Mouse (Mus musculus) kidney, postnatal 10 days (tissue): Measurements from ENCODE around the gene Rcor1.

Source experiments
- DNase-seq: peaks from one replicate; pipeline ENCODE4 v3.0.0; 2021; ENCODE audit warnings: mixed read lengths

Gene Rcor1

DNA sequence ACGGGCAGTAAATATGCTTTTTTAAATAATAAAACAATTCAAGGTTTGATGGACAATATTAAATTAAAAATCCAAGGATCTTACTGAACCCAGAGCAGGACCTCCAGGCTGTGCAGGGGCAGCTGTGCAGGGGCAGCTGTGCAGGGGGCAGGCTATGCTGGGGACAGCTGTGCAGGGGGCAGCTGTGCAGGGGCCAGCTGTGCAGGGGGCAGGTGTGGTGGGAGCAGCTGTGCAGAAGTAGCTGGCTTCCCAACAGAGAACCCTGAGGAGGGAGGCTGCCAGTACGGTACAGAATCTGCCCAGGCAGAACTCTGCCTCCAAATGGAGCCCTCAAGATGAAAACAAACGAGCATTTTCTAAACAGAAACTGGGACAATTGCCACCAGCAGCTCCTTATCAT lies 96.8 kb downstream of the Rcor1 start:
- DNase-seq = no peak

DNA sequence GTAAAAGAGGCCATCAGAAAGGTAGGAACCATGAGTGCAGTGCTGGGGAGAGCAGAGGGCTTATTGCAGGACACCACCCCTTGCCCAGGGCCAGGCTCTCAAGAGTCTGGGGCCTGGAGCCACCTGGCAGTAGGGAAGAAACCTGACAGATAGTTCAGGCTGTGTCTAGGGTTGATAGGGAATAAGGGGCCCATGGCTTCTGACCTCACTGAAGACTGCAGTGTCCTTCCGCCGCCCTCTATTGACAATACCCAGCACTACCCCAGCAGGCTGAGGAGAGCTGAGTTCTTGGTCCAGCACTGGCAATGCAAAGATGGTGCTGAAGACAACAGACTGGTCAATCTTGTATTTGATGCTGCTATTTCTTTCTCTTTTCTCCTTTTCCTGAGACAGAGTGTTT lies 97.9 kb downstream of the Rcor1 start:
- DNase-seq = no peak

GRCm38 (mm10) chr12:111143005-111143508 lies 103.9 kb downstream of the Rcor1 start:
- peak; percentile 55 for DNase-seq

GRCm38 (mm10) chr12:111143509-111144063 lies 104.4 kb downstream of the Rcor1 start:
- peak; percentile 56 for DNase-seq

GRCm38 (mm10) chr12:111144598-111144997 lies 105.4 kb downstream of the Rcor1 start:
- DNase-seq = no peak

GRCm38 (mm10) chr12:111145269-111145668 lies 106.1 kb downstream of the Rcor1 start:
- peak; percentile 48 for DNase-seq

GRCm38 (mm10) chr12:111149495-111150235 lies 110.5 kb downstream of the Rcor1 start:
- DNase-seq = no peak

GRCm38 (mm10) chr12:111150236-111150596 lies 111.1 kb downstream of the Rcor1 start:
- DNase-seq = peak; percentile 56

DNA sequence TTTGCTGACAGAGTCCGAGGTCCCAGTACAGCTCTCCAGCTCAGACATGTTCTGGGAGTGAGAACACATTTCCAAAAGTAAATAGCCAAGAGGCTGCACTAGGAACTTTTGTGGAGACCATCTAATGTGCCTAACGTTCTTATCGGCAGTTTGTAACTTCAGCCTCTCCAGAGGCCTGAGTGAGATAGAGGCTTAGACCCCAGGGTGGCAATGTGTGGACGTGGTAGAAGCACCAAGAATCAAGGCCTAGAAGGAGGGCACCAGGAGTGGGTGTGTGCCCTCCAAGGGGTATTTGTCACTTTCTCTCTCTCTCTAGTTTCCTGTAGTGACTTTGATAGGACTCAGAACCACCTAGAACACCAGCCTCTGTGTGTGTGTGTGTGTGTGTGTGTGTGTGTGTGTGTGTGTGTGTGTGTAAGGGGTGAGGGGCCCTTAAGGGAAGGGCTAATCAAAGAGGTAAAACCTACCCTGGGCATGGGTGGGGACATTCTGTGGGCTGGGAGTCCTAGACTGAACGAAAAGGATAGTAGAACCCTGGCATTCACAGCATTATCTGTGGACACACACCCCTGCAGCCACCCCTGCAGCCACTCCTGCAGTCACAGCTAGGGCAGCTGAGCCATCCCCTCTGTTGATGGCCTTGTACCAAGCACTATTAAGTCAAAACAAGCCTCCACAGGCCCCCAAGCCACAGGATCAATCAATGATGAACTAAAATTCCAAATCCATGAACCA lies 112.4 kb downstream of the Rcor1 start:
- no peak for DNase-seq

DNA sequence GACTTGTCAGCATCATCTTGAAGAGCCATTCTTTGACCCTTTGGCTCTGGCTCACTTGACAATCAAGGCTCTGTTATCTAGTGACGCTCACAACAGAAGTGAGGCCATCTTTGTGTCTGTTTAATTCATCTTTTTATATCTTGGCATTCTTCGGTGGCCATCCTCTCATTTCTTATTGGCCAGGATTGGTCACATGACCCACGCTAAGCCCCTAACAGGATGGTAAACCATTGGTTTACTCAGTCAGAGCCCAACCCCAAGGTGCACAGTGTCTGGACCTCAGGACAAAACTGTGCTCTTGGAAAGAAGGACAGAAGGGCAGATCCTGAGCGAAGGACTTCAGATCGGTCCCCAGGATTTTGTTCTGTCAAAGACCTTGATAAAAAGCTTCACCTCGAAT lies 113.4 kb downstream of the Rcor1 start:
- no peak for DNase-seq

DNA sequence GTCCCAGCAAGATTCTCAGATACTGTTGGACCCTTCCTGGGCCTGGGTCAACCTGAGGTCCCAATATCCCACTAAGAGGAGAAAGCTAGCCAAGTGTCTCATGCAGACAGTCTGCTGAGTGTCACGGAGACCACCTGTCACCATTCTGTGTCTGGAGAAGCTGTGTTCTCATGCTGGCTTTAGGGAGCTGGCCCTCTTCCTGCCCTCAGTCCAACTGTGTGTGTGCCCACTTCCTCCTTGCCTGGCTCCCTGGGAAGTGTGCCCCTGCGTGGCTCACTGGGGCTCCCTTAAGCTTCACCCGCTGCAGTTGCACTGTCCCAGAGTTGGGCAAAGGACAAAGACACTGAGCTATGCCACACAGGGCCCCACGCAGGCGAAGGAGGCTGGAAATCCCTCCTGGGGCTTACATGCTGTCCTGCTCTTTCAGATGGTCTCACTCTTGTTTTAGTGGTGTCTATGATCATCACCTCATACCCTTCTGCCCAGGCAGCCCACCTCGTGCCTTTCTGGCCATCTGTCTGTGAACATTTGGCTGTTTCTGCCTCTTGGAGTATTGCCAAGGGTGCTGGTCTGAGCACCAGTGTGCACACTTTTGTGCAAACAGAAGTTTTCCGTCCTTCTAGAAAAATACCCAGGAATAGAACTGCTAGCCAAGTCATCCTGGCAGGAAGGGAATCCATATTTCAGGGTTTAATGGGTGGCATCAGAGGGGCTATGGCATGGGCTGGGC lies 114.0 kb downstream of the Rcor1 start:
- DNase-seq = no peak

DNA sequence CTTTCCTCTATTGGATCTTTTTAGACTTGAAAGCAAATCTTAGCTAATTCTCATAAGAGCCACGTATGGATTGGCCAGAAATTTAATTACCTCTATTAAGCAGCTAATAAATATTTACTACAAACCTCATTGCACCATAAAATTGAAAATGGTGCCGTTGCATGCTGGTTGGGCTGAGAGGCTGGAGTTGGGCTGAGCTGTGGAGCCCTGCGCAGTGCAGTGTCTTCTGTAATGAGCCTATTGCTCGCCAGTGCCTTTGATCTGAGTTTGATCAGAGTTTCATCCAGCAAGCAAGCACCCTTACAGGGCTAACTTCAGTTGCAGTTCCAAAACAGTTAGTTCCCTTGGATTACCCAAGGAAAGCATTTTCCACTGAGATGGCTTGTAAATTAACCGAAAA lies 114.8 kb downstream of the Rcor1 start:
- DNase-seq = no peak

DNA sequence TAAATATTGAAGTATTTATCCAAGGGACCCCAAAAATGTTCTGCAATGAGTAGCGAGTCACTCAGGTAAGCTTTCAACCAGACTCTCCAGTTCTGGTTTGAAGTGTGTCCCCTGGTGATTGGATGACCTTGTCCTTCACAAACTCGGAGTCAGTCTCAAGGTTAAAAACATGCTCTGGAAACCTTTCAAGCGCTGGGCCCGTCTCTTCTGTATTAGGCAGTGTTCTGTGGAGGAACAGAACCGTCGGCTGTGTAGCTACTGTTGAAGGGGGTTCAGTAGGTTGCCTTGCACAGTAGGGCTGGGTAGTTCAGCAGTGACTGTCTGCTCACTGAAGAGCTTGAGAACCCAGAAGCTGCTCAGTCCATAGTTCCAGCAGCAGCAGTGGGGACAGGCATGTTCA lies 115.5 kb downstream of the Rcor1 start:
- DNase-seq = no peak

GRCm38 (mm10) chr12:111155756-111156155 lies 116.6 kb downstream of the Rcor1 start:
- DNase-seq = no peak

DNA sequence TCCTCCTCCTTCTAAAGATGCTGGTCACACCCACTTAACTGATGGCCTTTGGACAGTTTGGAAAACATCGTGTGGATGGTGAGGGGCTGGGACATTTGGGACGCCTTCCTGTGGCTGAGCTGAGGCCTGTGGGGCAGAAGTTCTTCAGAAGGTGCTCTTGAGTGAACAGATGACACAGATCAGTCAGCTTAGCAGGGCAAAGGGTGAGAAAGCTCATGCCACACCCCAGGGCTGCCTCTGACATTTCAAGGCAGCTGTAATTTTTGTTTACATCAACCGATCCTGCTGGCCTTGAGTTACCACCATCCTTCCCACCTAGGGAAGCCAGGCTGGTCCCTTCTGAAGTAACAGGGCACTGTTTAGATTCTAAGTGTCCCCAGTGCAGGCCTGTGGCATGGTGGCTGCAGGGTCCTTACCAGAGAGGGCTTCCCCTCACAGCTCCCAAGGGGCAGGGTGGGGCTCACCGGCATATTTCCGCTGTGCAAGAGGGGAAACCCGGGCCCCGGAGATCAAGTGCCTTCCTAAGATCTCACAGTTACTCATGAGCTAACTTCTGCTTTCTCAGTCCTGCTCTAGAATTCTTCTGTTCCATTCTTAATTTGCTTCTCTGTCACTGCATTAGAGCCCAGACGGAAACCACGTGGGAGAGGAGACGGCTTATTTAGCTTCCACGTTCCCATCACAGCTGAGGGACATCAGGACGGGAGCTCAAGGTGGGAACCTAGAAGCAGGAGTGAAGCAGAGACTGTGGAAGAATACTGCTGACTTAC lies 120.7 kb downstream of the Rcor1 start:
- no peak for DNase-seq

- DNase-seq = no peak
These were observed 121.7 kb downstream of the Rcor1 start for GRCm38 (mm10) chr12:111160871-111161270.

- no peak for DNase-seq
These were observed 122.8 kb downstream of the Rcor1 start for GRCm38 (mm10) chr12:111161943-111162311.

GRCm38 (mm10) chr12:111162312-111163061 lies 123.3 kb downstream of the Rcor1 start:
- peak; percentile 64 for DNase-seq

DNA sequence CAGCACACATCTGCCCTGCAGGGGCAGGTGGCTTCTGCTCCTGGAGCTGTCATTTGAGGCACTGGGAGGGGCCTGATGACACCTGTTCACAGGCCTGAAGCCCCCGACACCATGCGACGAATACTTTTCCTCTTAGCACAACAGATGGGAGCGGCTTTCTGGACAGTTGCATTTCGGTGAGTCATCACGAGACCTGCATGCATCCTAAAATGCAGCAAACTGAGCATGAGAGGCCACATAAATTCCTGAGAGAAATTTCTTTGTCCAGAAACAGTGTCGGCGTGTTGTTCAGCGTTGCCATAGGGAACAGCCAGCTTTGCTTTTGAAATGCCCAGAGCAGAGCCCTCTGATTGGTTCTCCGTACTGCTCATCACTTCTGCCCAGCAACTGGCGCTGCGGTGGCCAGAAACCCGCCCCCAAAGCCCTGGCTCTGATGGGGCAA lies 125.2 kb downstream of the Rcor1 start:
- peak; percentile 95 for DNase-seq

- peak; percentile 61 for DNase-seq
These were observed 126.1 kb downstream of the Rcor1 start for GRCm38 (mm10) chr12:111165146-111165812.
